Mouse (Mus musculus) embryo, embryonic 9.5 days (tissue): ENCODE results near the gene Tceanc2.

Source experiments
- DNase-seq: peaks from one replicate; pipeline ENCODE4 v3.0.0-alpha.2; 2017; ENCODE audit errors: extremely low spot score

The Tceanc2 gene

GRCm38 (mm10) chr4:107084343-107084742 is 94.6 kb downstream of the Tceanc2 start:
- DNase-seq, result peak; percentile 20
